Mouse (Mus musculus): ENCODE results near the gene Vps53. TPM values are rescaled to one million over a fixed set of nuclear protein-coding genes. Genes with fewer than 3 reads are reported as not detected.
"Not testable (repeated sequence)": the region's sequence is repeated elsewhere in the genome, so short reads cannot be mapped to it uniquely, and the experiment has no call there.

The Vps53 gene
- polyA plus RNA-seq, 1 experiment from 2014 or later = 39.8 TPM

DNA sequence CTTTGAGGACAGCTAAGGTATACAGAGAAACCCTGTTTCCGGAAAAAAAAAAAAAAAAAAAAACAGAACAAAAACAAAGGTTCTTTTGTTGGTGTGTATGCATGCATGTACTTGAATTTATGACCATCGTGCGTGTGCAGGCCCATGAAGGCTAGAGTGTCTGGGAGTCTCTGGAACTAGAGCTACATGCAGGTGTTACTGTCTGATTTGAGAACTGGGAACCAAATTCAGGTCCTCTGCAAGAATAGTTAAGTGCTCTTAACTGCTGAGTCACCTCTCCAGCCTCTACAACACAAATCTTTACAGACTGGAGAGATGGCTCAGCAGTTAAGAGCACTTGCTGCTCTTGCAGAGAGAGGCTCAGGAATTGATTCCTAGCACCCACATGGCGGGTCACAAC lies 163.6 kb downstream of the Vps53 start:
- 0 out of 2 replicates have a peak, but pooled peaks cover 3% of the 10 kb centered on the region for H3K4me1 ChIP-seq
- H3K27me3 ChIP-seq (replicated peaks; ENCODE audit: low read depth, poor library complexity, severe bottlenecking) = no peaks in the 10 kb centered on the region
- H3K36me3 ChIP-seq (replicated peaks) = peaks cover 6% of the 10 kb centered on the region; the same call in 1 of the 2 replicates
- H3K9me3 ChIP-seq = no peaks in the 10 kb centered on the region
- DNase-seq (ENCODE audit: low spot score) = no peak
- no peak overlapping the region for H3K27ac ChIP-seq (replicated peaks)
- H3K4me3 ChIP-seq = no peak overlapping the region
- WGBS = 83% methylated on average over 4 of the region's 4 CpGs

DNA sequence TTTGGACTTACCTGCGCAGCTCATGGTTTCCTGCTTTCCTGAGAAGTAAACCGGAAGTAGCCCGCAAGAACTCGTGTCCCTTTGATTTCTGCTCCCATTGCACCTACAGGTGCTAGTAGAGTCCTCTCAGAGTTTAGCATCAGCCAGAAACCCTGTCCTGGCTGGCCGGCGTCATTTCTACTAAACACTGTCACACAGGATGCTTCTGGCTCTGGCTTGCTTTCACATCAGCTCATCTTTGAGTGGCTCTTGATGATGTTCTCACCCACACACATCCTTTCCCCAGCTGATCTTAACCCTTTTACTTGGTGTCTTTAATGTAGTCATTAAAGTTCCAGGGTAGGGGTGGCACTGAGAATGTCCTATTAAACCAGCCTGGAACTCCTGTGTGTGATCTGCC lies 164.2 kb downstream of the Vps53 start:
- H3K27me3 ChIP-seq (replicated peaks; ENCODE audit: low read depth, poor library complexity, severe bottlenecking) = no peaks in the 10 kb centered on the region
- 0 out of 2 replicates have a peak, but pooled peaks cover 3% of the 10 kb centered on the region for H3K4me1 ChIP-seq
- peaks cover 4% of the 10 kb centered on the region; the same call in 1 of the 2 replicates for H3K36me3 ChIP-seq (replicated peaks)
- 92% methylated on average over 6 of the region's 6 CpGs for WGBS
- no peak for DNase-seq (ENCODE audit: low spot score)
- H3K4me3 ChIP-seq = no peak overlapping the region
- H3K27ac ChIP-seq (replicated peaks) = no peak overlapping the region
- H3K9me3 ChIP-seq = no peaks in the 10 kb centered on the region

DNA sequence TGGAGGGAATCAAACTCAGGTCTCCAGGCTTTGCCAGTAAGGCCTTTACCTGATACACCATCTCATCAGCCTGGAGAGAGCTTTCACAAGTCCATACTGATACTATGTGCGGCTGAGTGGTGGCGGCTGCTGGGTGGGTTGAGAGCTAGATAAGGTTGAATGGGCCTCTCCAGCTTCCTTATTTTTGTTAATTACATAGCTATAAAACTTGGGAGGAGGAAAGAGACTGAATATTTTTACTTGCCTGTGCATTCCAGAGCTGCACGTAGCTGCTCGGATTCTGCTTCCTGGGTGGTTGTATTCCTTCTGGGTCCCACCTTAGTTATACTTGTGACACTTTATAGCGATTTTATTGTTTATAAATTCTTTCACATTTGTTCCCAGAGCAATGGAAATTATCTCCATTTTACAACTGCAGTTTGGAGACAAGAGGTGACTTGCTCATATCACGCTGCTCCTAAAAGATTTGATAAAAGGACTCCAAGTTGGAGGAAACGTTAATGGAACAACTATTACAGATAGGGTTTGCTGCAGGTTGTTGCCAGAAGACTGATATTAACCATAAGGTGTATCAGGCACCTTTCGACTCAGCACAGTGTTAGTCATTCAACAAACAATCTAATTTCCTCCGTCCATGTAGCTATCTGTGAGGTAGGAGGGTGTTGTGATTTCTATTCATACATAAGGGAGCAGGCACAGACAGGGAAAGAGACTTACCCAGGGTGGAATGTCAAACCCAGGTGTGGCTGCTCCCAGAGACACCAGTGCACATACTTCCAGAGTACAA lies 168.4 kb downstream of the Vps53 start:
- no peak for DNase-seq (ENCODE audit: low spot score)
- no peak overlapping the region for H3K27ac ChIP-seq (replicated peaks)
- no peaks in the 10 kb centered on the region for H3K9me3 ChIP-seq
- 0 out of 2 replicates have a peak, but pooled peaks cover 3% of the 10 kb centered on the region for H3K4me1 ChIP-seq
- no peaks in the 10 kb centered on the region for H3K27me3 ChIP-seq (replicated peaks; ENCODE audit: low read depth, poor library complexity, severe bottlenecking)
- H3K36me3 ChIP-seq (replicated peaks) = no peaks in the 10 kb centered on the region
- 88% methylated on average over 9 of the region's 9 CpGs for WGBS
- no peak overlapping the region for H3K4me3 ChIP-seq

- Histone ChIP-seq H3K36me3 (replicated peaks) (no peaks in the 10 kb centered on the region), H3K27me3 (replicated peaks; ENCODE audit: low read depth, poor library complexity, severe bottlenecking) (no peaks in the 10 kb centered on the region), H3K27ac (replicated peaks) (no peak overlapping the region), H3K4me1 (no peaks in the 10 kb centered on the region), H3K9me3 (no peaks in the 10 kb centered on the region), H3K4me3 (no peak overlapping the region)
- DNase-seq (ENCODE audit: low spot score) = no peak
- WGBS = 84% methylated on average over 6 of the region's 6 CpGs
These were observed 170.3 kb downstream of the Vps53 start for GRCm38 (mm10) chr11:76009101-76009500.

- no peaks in the 10 kb centered on the region for H3K27me3 ChIP-seq (replicated peaks; ENCODE audit: low read depth, poor library complexity, severe bottlenecking)
- no peak overlapping the region for H3K4me3 ChIP-seq
- no peak for DNase-seq (ENCODE audit: low spot score)
- H3K27ac ChIP-seq (replicated peaks) = no peak overlapping the region
- no peaks in the 10 kb centered on the region for H3K4me1 ChIP-seq
- no peaks in the 10 kb centered on the region for H3K9me3 ChIP-seq
- WGBS = 85% methylated on average over 2 of the region's 2 CpGs
- H3K36me3 ChIP-seq (replicated peaks) = no peaks in the 10 kb centered on the region
These were observed 171.3 kb downstream of the Vps53 start for GRCm38 (mm10) chr11:76008162-76008561.

DNA sequence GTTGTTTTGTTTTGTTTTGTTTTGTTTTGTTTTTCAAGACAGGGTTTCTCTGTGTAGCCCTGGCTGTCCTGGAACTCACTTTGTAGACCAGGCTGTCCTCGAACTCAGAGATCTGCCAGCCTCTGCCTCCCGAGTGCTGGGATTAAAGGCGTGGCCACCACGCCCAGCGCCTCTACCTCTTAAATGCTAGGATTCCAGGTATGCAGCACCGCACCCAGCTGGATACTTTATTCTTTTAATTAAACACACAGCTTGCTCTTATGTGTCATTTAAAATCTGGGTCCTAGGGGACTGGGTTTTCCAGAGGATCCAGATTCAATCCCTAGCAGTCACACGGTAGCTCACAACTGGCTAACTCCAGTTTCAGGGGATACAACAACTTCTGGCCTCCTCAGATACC lies 175.2 kb downstream of the Vps53 start:
- H3K4me1 ChIP-seq; H3K4me3 ChIP-seq; DNase-seq (ENCODE audit: low spot score); H3K27ac ChIP-seq (replicated peaks); H3K9me3 ChIP-seq; H3K36me3 ChIP-seq (replicated peaks): not testable (repeated sequence)
- 93% methylated on average over 7 of the region's 7 CpGs for WGBS
- H3K27me3 ChIP-seq (replicated peaks; ENCODE audit: low read depth, poor library complexity, severe bottlenecking) = peaks cover 31% of the 10 kb centered on the region

DNA sequence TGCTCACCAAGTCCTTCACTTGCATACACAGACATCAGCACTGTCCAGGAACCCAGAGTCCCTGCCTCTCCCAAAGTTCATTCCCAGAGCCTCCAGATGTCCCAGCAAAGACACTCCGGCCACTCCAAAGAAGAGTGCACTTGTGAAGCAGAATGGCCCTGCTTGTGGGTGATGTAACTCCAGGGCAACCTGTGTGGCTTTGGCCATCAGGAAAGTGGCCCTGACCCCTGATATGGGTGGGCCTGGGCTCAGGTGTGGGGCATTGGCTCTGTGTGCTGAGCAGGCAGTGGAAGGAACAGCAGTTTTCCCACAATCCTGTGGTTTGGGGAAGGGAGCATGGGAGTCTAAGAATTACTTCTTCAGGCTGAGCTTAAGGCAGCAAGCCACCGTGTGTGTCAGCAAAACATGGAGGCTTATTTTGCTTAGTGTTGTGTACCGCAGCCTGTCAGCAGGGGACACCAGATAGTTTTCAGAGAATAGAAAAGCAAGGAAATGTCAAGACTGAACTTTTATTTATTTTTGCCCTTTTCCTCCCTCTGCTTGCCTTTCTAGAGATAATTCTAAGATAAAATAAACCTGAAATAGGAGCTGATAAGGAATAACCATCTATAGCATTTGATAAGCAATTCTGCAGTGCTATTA lies 178.1 kb downstream of the Vps53 start:
- 54% methylated on average over 3 of the region's 3 CpGs for WGBS
- no peak overlapping the region for H3K4me3 ChIP-seq

GRCm38 (mm10) chr11:76000701-76001100 lies 178.7 kb downstream of the Vps53 start:
- peaks cover 7% of the 10 kb centered on the region for H3K4me1 ChIP-seq
- H3K27ac ChIP-seq (replicated peaks) = no peak overlapping the region
- H3K9me3 ChIP-seq = no peaks in the 10 kb centered on the region
- DNase-seq (ENCODE audit: low spot score) = no peak
- WGBS = 89% methylated on average over 5 of the region's 5 CpGs
- no peak overlapping the region for H3K4me3 ChIP-seq
- H3K36me3 ChIP-seq (replicated peaks) = no peaks in the 10 kb centered on the region
- H3K27me3 ChIP-seq (replicated peaks; ENCODE audit: low read depth, poor library complexity, severe bottlenecking) = peaks cover 37% of the 10 kb centered on the region

More for the DNA sequence above, 178.1 kb downstream of the Vps53 start:
- Histone ChIP-seq H3K4me1 (peaks cover 7% of the 10 kb centered on the region), H3K27me3 (replicated peaks; ENCODE audit: low read depth, poor library complexity, severe bottlenecking) (peaks cover 37% of the 10 kb centered on the region), H3K27ac (replicated peaks) (no peak overlapping the region), H3K9me3 (no peaks in the 10 kb centered on the region), H3K36me3 (replicated peaks) (no peaks in the 10 kb centered on the region)
- DNase-seq (ENCODE audit: low spot score) = no peak

GRCm38 (mm10) chr11:75999440-76000155 lies 179.8 kb downstream of the Vps53 start, which contains the start of gene 1700016K19Rik:
1700016K19Rik (plus strand) TSS chr11:75999912.
- peak within 1 kb of the TSS; percentile 72 for H3K4me3 ChIP-seq
- peak; percentile 87 for DNase-seq (ENCODE audit: low spot score)
- H3K4me1 ChIP-seq = peaks cover 7% of the 10 kb centered on the region
- H3K36me3 ChIP-seq (replicated peaks) = no peaks in the 10 kb centered on the region
- no peaks in the 10 kb centered on the region for H3K9me3 ChIP-seq
- 12% methylated on average over 36 of the region's 36 CpGs for WGBS
- H3K27ac ChIP-seq (replicated peaks) = peak within 1 kb of the TSS; percentile 44; the same call in 1 of the 2 replicates
- peaks cover 37% of the 10 kb centered on the region for H3K27me3 ChIP-seq (replicated peaks; ENCODE audit: low read depth, poor library complexity, severe bottlenecking)

Other genes starting within 250 kb of the Vps53 start
- 2.2 and 3.5 TPM in 2 replicates for gene Rph3al, start 241.2 kb downstream of the Vps53 start, polyA plus RNA-seq (2016; fragmentation: Nextera tagmentation; extraction: Ambion mirVana)
- gene 1700016K19Rik, start 179.7 kb downstream of the Vps53 start, polyA plus RNA-seq (2016; fragmentation: Nextera tagmentation; extraction: Ambion mirVana) = 0.65 and 0.99 TPM in 2 replicates
- 24.6 and 29.7 TPM in 2 replicates for gene Rflnb, start 151.9 kb downstream of the Vps53 start, polyA plus RNA-seq (2016; fragmentation: Nextera tagmentation; extraction: Ambion mirVana)
- 35.0 and 35.1 TPM in 2 replicates for gene Fam57a, start within 50 bp of the Vps53 start, polyA plus RNA-seq (2016; fragmentation: Nextera tagmentation; extraction: Ambion mirVana)
- gene Dbil5, start 38.0 kb upstream of the Vps53 start, polyA plus RNA-seq (2016; fragmentation: Nextera tagmentation; extraction: Ambion mirVana) = 0.75 and 0.83 TPM in 2 replicates
- gene Gemin4, start 38.0 kb upstream of the Vps53 start, polyA plus RNA-seq (2016; fragmentation: Nextera tagmentation; extraction: Ambion mirVana) = 53.9 and 58.9 TPM in 2 replicates
- gene Mrm3, start 64.1 kb upstream of the Vps53 start, polyA plus RNA-seq (2016; fragmentation: Nextera tagmentation; extraction: Ambion mirVana) = 26.1 and 28.8 TPM in 2 replicates
- gene Glod4, start 64.1 kb upstream of the Vps53 start, polyA plus RNA-seq (2016; fragmentation: Nextera tagmentation; extraction: Ambion mirVana) = 136 and 142 TPM in 2 replicates
- gene Nxn, start 219.5 kb upstream of the Vps53 start, polyA plus RNA-seq (2016; fragmentation: Nextera tagmentation; extraction: Ambion mirVana) = 41.1 and 42.0 TPM in 2 replicates
- 135 and 144 TPM in 2 replicates for gene Timm22, start 227.3 kb upstream of the Vps53 start, polyA plus RNA-seq (2016; fragmentation: Nextera tagmentation; extraction: Ambion mirVana)